3 mouse cellular contexts compared by ENCODE assay signal in the genomic region with DNA sequence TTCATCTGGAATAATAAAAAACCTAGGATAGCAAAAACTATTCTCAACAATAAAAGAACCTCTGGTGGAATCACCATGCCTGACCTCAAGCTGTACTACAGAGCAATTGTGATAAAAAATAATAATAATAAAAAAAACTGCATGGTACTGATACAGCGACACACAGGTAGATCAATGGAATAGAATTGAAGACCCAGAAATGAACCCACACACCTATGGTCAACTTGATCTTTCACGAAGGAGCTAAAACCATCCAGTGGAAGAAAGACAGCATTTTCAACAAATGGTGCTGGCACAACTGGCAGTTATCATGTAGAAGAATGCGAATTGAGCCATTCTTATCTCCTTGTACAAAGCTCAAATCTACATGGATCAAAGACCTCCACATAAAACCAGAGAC. TPM values are rescaled to one million over a fixed set of nuclear protein-coding genes. Genes with fewer than 3 reads are reported as not detected.
DNase-seq lines count a peak whose midpoint lies in the region; ATAC-seq lines count a peak whose summit lies in the region.
"Not testable (repeated sequence)": the region's sequence is repeated elsewhere in the genome, so short reads cannot be mapped to it uniquely, and the experiment has no call there.

No protein-coding gene starts in this region.

- H3K4me3 ChIP-seq in neural tube, embryonic 11.5 days (ENCODE audit: low read depth, low read length), result not testable (repeated sequence)

- H3K27ac ChIP-seq in neural tube, embryonic 11.5 days (ENCODE audit: low read depth, low read length), result not testable (repeated sequence)

- DNase-seq in Muller cell, postnatal 12 days (ENCODE audit: inconsistent ontology term), result peak; percentile 71
- peak; percentile 1 for DNase-seq in heart, adult 11 months
- DNase-seq in neural tube, embryonic 11.5 days (ENCODE audit: low spot score), result peak; percentile 57

- ATAC-seq in neural tube, embryonic 11.5 days (ENCODE audit: insufficient read depth, low FRiP score, low TSS enrichment), result not testable (repeated sequence)

- not testable (repeated sequence) for H3K27me3 ChIP-seq in neural tube, embryonic 11.5 days (ENCODE audit: control insufficient read depth, insufficient read depth, low read length)

- WGBS in neural tube, embryonic 11.5 days, result 96% methylated on average over 3 of the region's 3 CpGs

- not testable (repeated sequence) for H3K4me1 ChIP-seq in neural tube, embryonic 11.5 days (ENCODE audit: control insufficient read depth, insufficient read depth, low read length)

- not testable (repeated sequence) for H3K9me3 ChIP-seq in neural tube, embryonic 11.5 days (ENCODE audit: control insufficient read depth, low read length)

- not testable (repeated sequence) for H3K4me2 ChIP-seq in neural tube, embryonic 11.5 days (ENCODE audit: low read depth)

- not testable (repeated sequence) for H3K36me3 ChIP-seq in neural tube, embryonic 11.5 days (ENCODE audit: control insufficient read depth, insufficient read depth, low read length)

- not testable (repeated sequence) for H3K9ac ChIP-seq in neural tube, embryonic 11.5 days (ENCODE audit: low read length)

RNA-seq across cellular contexts. Expression of gene Cox20, which starts 53.5 kb away (rescaled TPM):
- 102 and 104 TPM in 2 replicates for polyA plus RNA-seq in neural tube, embryonic 11.5 days (2014; fragmentation: Nextera tagmentation; extraction: Ambion mirVana)

Comparison
In these comparisons a context has a peak if more than half of its experiments do, and no peak if none do; other contexts are left out.
1. DNase-seq: peak in every context shown above with its lines; median percentile 71 in Muller cell, postnatal 12 days; 57 in neural tube, embryonic 11.5 days; 1 in heart, adult 11 months.